ENCODE assay signal across 27 mouse cellular contexts in the genomic region with DNA sequence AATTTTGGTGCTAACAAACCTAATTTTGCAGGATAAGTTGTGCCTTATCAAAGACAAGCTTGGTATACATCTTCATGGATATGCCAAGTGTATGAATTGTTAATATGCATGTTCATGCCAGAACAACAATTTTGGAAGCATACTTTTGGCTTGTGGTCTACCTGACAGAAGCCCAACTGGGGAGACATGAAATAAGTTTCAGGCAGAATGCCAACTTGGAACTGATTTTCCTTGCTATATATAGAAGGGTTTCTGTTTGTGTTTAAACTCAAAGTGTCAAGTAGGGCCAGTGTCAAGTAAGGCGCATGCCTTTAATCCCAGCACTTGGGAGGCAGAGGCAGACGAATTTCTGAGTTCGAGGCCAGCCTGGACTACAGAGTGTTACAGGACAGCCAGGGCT.
DNase-seq lines count a peak whose midpoint lies in the region; ATAC-seq and TF ChIP-seq lines count a peak whose summit lies in the region.
"Had no signal": no experiment of that assay in that cellular context is flagged by ENCODE, and none has a peak within 500 bp of the region (broad histone marks: within the 10 kb centered on the region; RNA-seq: fewer than 3 reads in every experiment).

No protein-coding gene starts in this region.

- H3K4me2 ChIP-seq in forebrain, postnatal 0 days (ENCODE audit: low read depth) = no peak overlapping the region
- H3K4me2 ChIP-seq in forebrain, embryonic 13.5 days = no peak overlapping the region
- H3K4me2 ChIP-seq in heart, embryonic 16.5 days (ENCODE audit: low read depth, low read length) = no peak overlapping the region
- H3K4me2 ChIP-seq: embryonic facial prominence, embryonic 12.5 days; embryonic facial prominence, embryonic 15.5 days; forebrain, embryonic 15.5 days; heart, embryonic 12.5 days; heart, embryonic 15.5 days; hindbrain, embryonic 12.5 days; hindbrain, embryonic 15.5 days had no signal

- no peaks in the 10 kb centered on the region for H3K9me3 ChIP-seq in forebrain, postnatal 0 days (ENCODE audit: low read length)
- H3K9me3 ChIP-seq in forebrain, embryonic 13.5 days (replicated peaks) = no peaks in the 10 kb centered on the region
- H3K9me3 ChIP-seq in heart, embryonic 16.5 days (replicated peaks; ENCODE audit: control insufficient read depth, low read length) = no peaks in the 10 kb centered on the region
- H3K9me3 ChIP-seq: embryonic facial prominence, embryonic 12.5 days; embryonic facial prominence, embryonic 15.5 days; forebrain, embryonic 15.5 days; heart, embryonic 12.5 days; heart, embryonic 15.5 days; hindbrain, embryonic 12.5 days; hindbrain, embryonic 15.5 days had no signal

- H3K36me3 ChIP-seq in forebrain, postnatal 0 days (ENCODE audit: insufficient read depth) = no peaks in the 10 kb centered on the region
- no peaks in the 10 kb centered on the region for H3K36me3 ChIP-seq in forebrain, embryonic 13.5 days (ENCODE audit: poor library complexity, severe bottlenecking)
- no peaks in the 10 kb centered on the region for H3K36me3 ChIP-seq in heart, embryonic 16.5 days (ENCODE audit: control insufficient read depth, insufficient read depth)
- H3K36me3 ChIP-seq in heart, adult 2 months (ENCODE audit: control insufficient read depth, insufficient read depth, low read length) = no peaks in the 10 kb centered on the region
- H3K36me3 ChIP-seq: embryonic facial prominence, embryonic 12.5 days; embryonic facial prominence, embryonic 15.5 days; forebrain, embryonic 15.5 days; G1E; heart, embryonic 12.5 days; heart, embryonic 15.5 days; hindbrain, embryonic 12.5 days; hindbrain, embryonic 15.5 days had no signal

- peaks cover 10% of the 10 kb centered on the region for H3K4me1 ChIP-seq in forebrain, postnatal 0 days (ENCODE audit: insufficient read depth)
- peaks cover 32% of the 10 kb centered on the region for H3K4me1 ChIP-seq in forebrain, embryonic 13.5 days
- H3K4me1 ChIP-seq in heart, embryonic 16.5 days (ENCODE audit: control insufficient read depth, insufficient read depth, low read length) = no peaks in the 10 kb centered on the region
- H3K4me1 ChIP-seq in heart, adult 2 months (ENCODE audit: control insufficient read depth, insufficient read depth, low read length) = no peaks in the 10 kb centered on the region
- H3K4me1 ChIP-seq: embryonic facial prominence, embryonic 12.5 days; heart, embryonic 12.5 days; heart, embryonic 15.5 days had no signal

- no peak overlapping the region for H3K27ac ChIP-seq in forebrain, postnatal 0 days (ENCODE audit: low read depth, low read length)
- H3K27ac ChIP-seq in forebrain, embryonic 13.5 days = no peak overlapping the region
- H3K27ac ChIP-seq in heart, embryonic 16.5 days (ENCODE audit: low read length) = no peak overlapping the region
- H3K27ac ChIP-seq in heart, adult 2 months = no peak overlapping the region
- H3K27ac ChIP-seq: embryonic facial prominence, embryonic 12.5 days; embryonic facial prominence, embryonic 15.5 days; forebrain, embryonic 15.5 days; gastrocnemius, adult 2 months; heart, embryonic 15.5 days; hindbrain, embryonic 12.5 days; hindbrain, embryonic 15.5 days had no signal

- TF ChIP-seq CTCF in forebrain, postnatal 0 days (IDR thresholded peaks at IDR 0.05; ENCODE audit: low read depth) = no peak
- no peak for TF ChIP-seq CTCF in heart, adult 2 months (IDR thresholded peaks at IDR 0.05)

- H3K4me3 ChIP-seq in forebrain, postnatal 0 days (ENCODE audit: low read depth, low read length) = no peak overlapping the region
- H3K4me3 ChIP-seq in forebrain, embryonic 13.5 days = no peak overlapping the region
- H3K4me3 ChIP-seq in heart, embryonic 16.5 days (ENCODE audit: low read length) = no peak overlapping the region
- H3K4me3 ChIP-seq in heart, adult 2 months = no peak overlapping the region
- H3K4me3 ChIP-seq: embryonic facial prominence, embryonic 12.5 days; embryonic facial prominence, embryonic 15.5 days; forebrain, embryonic 15.5 days; gastrocnemius, adult 2 months; heart, embryonic 12.5 days; heart, embryonic 15.5 days; hindbrain, embryonic 12.5 days; hindbrain, embryonic 15.5 days had no signal

- H3K79me2 ChIP-seq in heart, adult 2 months (replicated peaks; ENCODE audit: control insufficient read depth, insufficient read depth, low read length) = no peaks in the 10 kb centered on the region

- ATAC-seq in forebrain, postnatal 0 days = no peak
- ATAC-seq in forebrain, embryonic 13.5 days = no peak
- peak; percentile 28; the same call in 1 of the 2 replicates for ATAC-seq in heart, embryonic 16.5 days (replicated peaks; ENCODE audit: extremely low read depth, insufficient read depth, low FRiP score)
- ATAC-seq: forebrain, embryonic 15.5 days; intestine, postnatal 0 days had no signal

- H3K9ac ChIP-seq in forebrain, postnatal 0 days = no peak overlapping the region
- H3K9ac ChIP-seq in forebrain, embryonic 13.5 days = no peak overlapping the region
- H3K9ac ChIP-seq in heart, embryonic 16.5 days (ENCODE audit: low read length) = no peak overlapping the region
- H3K9ac ChIP-seq in heart, adult 2 months (ENCODE audit: low read depth, low read length) = no peak overlapping the region
- H3K9ac ChIP-seq: embryonic facial prominence, embryonic 12.5 days; embryonic facial prominence, embryonic 15.5 days; forebrain, embryonic 15.5 days; heart, embryonic 12.5 days; heart, embryonic 15.5 days; hindbrain, embryonic 12.5 days; hindbrain, embryonic 15.5 days had no signal

- intact Hi-C loops in heart, adult 2 months (cut with DNase I) = no loop called here

- DNase-seq in cerebellum, postnatal 10 days = peak; percentile 34 to 61
- no peak for DNase-seq in cerebellum, adult 9-11 months
- DNase-seq in forebrain, postnatal 0 days = peak; percentile 45
- no peak for DNase-seq in heart, adult 2 months
- peak; percentile 48 for DNase-seq in brain, adult 2 months (ENCODE audit: low read depth, low spot score)
- no peak for DNase-seq in neural tube, embryonic 10.5 days (ENCODE audit: extremely low spot score, low spot score)
- DNase-seq: adrenal gland, adult 2 months; adrenal gland, postnatal 14 days; B cell, adult 2 months; cerebellum, adult 18-20 months; gastrocnemius, adult 2 months; gastrocnemius, postnatal 14 days; heart, adult 18-20 months; heart, postnatal 14 days; kidney, adult 2 months had no signal

- no peak for TF ChIP-seq POLR2A in heart, adult 2 months (IDR thresholded peaks at IDR 0.05; ENCODE audit: insufficient read depth, low read depth, low read length)

- TF ChIP-seq EP300 in heart, adult 2 months (IDR thresholded peaks at IDR 0.05; ENCODE audit: insufficient read depth, low read depth, low read length) = no peak

- H3K27me3 ChIP-seq in forebrain, postnatal 0 days (ENCODE audit: insufficient read depth, low read length) = 0 out of 2 replicates have a peak, but pooled peaks cover 5% of the 10 kb centered on the region
- H3K27me3 ChIP-seq in forebrain, embryonic 13.5 days = no peaks in the 10 kb centered on the region
- H3K27me3 ChIP-seq in heart, embryonic 16.5 days (ENCODE audit: control insufficient read depth, insufficient read depth, low read length) = no peaks in the 10 kb centered on the region; the same call in 1 of the 2 replicates
- H3K27me3 ChIP-seq in heart, adult 2 months (ENCODE audit: control insufficient read depth, insufficient read depth, low read length) = no peaks in the 10 kb centered on the region
- H3K27me3 ChIP-seq: CH12.LX; embryonic facial prominence, embryonic 15.5 days; forebrain, embryonic 15.5 days; heart, embryonic 12.5 days; heart, embryonic 15.5 days; hindbrain, embryonic 12.5 days; hindbrain, embryonic 15.5 days had no signal

- 67% methylated on average over 3 of the region's 3 CpGs for WGBS in forebrain, postnatal 0 days
- WGBS in forebrain, embryonic 13.5 days = 88% methylated on average over 3 of the region's 3 CpGs
- WGBS in heart, embryonic 16.5 days = 42% methylated on average over 3 of the region's 3 CpGs
- WGBS in heart, adult 2 months = 50% methylated on average over 3 of the region's 3 CpGs

Comparison
In these comparisons a context has a peak if more than half of its experiments do, and no peak if none do; other contexts are left out.
1. DNase-seq: peak in cerebellum, postnatal 10 days (2 of 2), forebrain, postnatal 0 days (single experiment) and brain, adult 2 months (single experiment); none in cerebellum, adult 9-11 months (single experiment), heart, adult 2 months (0 of 2) and neural tube, embryonic 10.5 days (single experiment).